Mouse (Mus musculus) hindbrain, embryonic 12.5 days (tissue): Measurements from ENCODE around the gene Creld2. TPM values are rescaled to one million over a fixed set of nuclear protein-coding genes. Genes with fewer than 3 reads are reported as not detected.

ENCODE experiments used
- ATAC-seq: fragments of 200-750 bp; cut with Nextera tagmentation; 2 replicates; pipeline ENCODE4 v1.8.0; 2017; ENCODE audit warnings: moderate TSS enrichment; ENCODE audit not compliant: low FRiP score
- H3K27ac ChIP-seq: fragments of 300-500 bp; sonication (generic); 2 replicates; pipeline ENCODE4 v1.5.1; 2016; ENCODE audit warnings: mild to moderate bottlenecking
- H3K27me3 ChIP-seq: fragments of 300-500 bp; sonication (generic); 2 replicates; pipeline ENCODE4 v1.6.1; 2016; ENCODE audit warnings: mild to moderate bottlenecking
- H3K36me3 ChIP-seq: fragments of 300-500 bp; sonication (generic); 2 replicates; pipeline ENCODE4 v1.6.1; 2016; ENCODE audit warnings: mild to moderate bottlenecking
- H3K4me1 ChIP-seq: fragments of 300-500 bp; sonication (generic); 2 replicates; pipeline ENCODE4 v1.6.1; 2016
- H3K4me2 ChIP-seq: fragments of 300-500 bp; sonication (generic); replicated peaks from 2 replicates; pipeline ENCODE4 v1.6.1; 2016; ENCODE audit warnings: mild to moderate bottlenecking
- H3K4me3 ChIP-seq: fragments of 300-500 bp; sonication (generic); 2 replicates; pipeline ENCODE4 v1.5.1; 2016; ENCODE audit warnings: mild to moderate bottlenecking
- H3K9ac ChIP-seq: fragments of 300-500 bp; sonication (generic); 2 replicates; pipeline ENCODE4 v1.6.1; 2016; ENCODE audit warnings: mild to moderate bottlenecking, moderate library complexity
- H3K9me3 ChIP-seq: fragments of 300-500 bp; sonication (generic); replicated peaks from 2 replicates; pipeline ENCODE4 v1.6.1; 2016; ENCODE audit warnings: mild to moderate bottlenecking
- WGBS: fragments of 180-500 bp; shearing (Covaris S2); methylation state at CpG from one replicate; pipeline ENCODE4 v1.1.7; 2016; 5-methylcytosine and 5-hydroxymethylcytosine counted together
- polyA plus RNA-seq: library from polyadenylated mRNA; unstranded; fragments of >200 nt; fragmentation: Nextera tagmentation; extraction: Ambion mirVana; gene quantifications from 2 replicates; pipeline ENCODE4 v1.2.1, GENCODE M21; 2016

Creld2 gene
- polyA plus RNA-seq, 1 experiment from 2014 or later: 74.8 TPM

DNA sequence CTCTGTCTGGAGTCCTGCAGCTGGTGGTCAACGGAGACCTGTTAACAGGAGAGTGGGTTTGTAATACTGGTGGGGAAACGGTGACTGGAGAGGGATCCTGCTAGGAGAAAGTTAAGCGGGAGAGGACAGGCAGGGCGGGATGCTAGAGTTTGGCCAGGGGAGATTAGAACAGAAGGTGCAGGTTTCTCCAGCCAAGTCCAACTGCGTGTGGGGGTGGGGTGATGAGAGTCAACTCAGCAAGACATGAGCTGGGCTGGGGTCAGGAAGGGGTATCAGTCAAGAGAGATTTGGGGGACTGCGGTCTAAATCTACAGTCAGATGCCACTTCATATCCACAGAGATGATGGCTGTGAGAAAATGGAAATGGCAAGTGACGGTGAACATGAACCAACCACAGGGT lies 25.5 kb downstream of the Creld2 start:
- no peak overlapping the region for H3K9ac ChIP-seq
- H3K9me3 ChIP-seq: no peaks in the 10 kb centered on the region
- H3K4me3 ChIP-seq: no peak overlapping the region
- H3K27me3 ChIP-seq: no peaks in the 10 kb centered on the region
- no peak for ATAC-seq
- no peaks in the 10 kb centered on the region for H3K36me3 ChIP-seq
- peaks cover under 1% of the 10 kb centered on the region for H3K4me1 ChIP-seq
- H3K27ac ChIP-seq: no peak overlapping the region
- WGBS: 89% methylated on average over 7 of the region's 7 CpGs
- no peak overlapping the region for H3K4me2 ChIP-seq

DNA sequence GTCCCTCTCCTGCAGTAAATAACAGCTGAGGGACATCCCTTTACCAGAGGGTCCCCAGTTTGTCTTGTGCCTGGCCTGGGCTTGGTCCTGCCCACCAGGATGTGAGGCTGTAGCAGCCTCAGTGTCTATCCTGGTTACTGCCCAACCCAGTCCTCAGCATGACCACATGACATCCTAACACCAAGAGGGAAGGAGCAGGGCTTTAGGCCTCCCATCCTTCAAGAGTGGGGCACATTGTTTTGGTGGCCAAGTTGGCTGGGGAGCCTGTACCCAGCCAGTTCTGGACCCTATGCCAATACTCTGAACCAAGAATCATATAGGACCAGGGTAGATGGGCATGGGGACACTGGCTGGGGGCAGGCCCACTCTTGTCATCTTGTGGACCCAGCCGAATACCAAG lies 29.2 kb downstream of the Creld2 start:
- Histone ChIP-seq H3K27ac (no peak overlapping the region), H3K4me1 (peaks cover 17% of the 10 kb centered on the region), H3K36me3 (no peaks in the 10 kb centered on the region), H3K27me3 (no peaks in the 10 kb centered on the region), H3K9ac (no peak overlapping the region), H3K4me2 (no peak overlapping the region), H3K9me3 (no peaks in the 10 kb centered on the region), H3K4me3 (no peak overlapping the region)
- ATAC-seq: no peak
- WGBS: 94% methylated on average over 1 of the region's 1 CpGs

DNA sequence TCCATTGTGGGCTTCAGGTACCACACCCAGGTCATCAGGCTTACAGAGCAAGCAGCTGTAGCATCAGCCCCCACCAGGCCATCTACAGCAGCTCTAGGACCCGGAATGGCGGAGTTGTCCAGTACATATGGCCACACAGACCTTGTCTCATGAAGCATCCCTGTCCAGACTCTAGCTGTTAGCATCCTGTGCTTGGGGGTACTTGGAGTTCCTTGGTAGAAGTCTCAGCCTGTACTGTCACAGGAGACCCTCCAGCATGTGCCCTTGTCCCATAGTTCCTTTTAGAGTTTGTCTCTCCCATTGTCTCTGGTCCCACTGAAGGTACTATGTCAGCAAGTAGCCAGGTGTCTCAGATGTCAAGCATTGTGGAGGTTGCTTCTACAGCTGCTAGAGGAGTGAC lies 30.2 kb downstream of the Creld2 start:
- Histone ChIP-seq H3K9ac (no peak overlapping the region), H3K9me3 (no peaks in the 10 kb centered on the region), H3K27ac (no peak overlapping the region), H3K4me1 (peaks cover 24% of the 10 kb centered on the region), H3K4me3 (no peak overlapping the region), H3K27me3 (no peaks in the 10 kb centered on the region), H3K36me3 (no peaks in the 10 kb centered on the region), H3K4me2 (no peak overlapping the region)
- no peak for ATAC-seq
- 93% methylated on average over 2 of the region's 2 CpGs for WGBS

DNA sequence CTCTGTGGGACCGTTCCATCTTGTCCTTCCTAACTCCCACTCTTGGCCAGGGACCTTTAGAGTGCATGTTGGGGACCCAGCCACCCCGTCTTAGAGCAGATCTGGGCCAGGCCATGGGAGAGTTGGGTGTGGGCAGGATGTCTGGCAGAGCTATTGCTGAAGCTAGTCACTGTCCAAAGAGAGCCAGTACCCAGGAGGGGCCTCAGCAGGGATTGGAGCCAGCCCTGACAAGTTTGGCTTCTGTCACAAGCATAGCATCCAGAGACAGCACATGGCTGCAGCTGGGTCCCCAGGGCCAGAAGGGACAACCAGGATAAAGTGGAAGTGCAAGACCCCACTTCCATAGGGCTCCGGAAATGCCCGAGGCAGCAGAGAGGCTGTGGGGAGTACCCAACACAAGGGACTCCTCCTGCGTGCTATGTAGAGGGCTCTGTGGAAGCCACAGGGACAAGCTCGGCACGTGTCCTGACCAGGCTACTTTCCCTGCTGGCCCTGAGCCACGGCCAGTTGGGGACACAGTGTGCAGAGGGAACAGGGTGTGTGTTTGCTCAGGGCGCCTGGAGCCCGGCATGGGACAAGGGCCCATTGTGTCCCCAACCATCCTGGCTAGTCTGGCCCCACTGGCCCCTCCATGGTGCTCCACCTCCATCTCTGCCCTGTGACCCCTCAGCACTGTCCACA lies 30.8 kb downstream of the Creld2 start:
- H3K4me3 ChIP-seq: no peak overlapping the region
- no peak overlapping the region for H3K9ac ChIP-seq
- no peak overlapping the region for H3K4me2 ChIP-seq
- ATAC-seq: no peak
- WGBS: 59% methylated on average over 10 of the region's 10 CpGs
- no peaks in the 10 kb centered on the region for H3K27me3 ChIP-seq
- no peaks in the 10 kb centered on the region for H3K36me3 ChIP-seq
- peaks cover 30% of the 10 kb centered on the region for H3K4me1 ChIP-seq
- H3K27ac ChIP-seq: no peak overlapping the region
- H3K9me3 ChIP-seq: no peaks in the 10 kb centered on the region

DNA sequence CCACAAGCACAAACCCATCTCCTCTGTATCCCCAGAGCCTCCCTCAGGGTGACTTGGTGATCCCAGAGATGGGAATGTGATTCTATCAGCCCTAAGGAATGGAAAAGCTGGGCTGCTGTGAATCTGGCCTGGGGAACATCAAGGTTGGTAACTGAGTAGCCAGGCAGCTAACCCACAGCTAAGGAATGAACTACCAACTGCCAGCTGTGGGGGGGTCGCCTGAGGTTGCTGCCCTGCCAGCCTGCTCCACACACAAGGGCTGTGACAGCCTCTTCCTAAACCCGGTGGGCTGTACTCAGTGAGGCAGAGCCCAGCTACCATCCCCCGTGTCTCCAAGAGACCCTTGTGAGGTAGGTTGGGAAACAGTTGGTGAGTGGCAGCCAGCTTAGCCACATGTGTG lies 31.6 kb downstream of the Creld2 start:
- no peak for ATAC-seq
- H3K4me1 ChIP-seq: peaks cover 34% of the 10 kb centered on the region
- H3K36me3 ChIP-seq: no peaks in the 10 kb centered on the region
- no peak overlapping the region for H3K9ac ChIP-seq
- no peak overlapping the region for H3K4me3 ChIP-seq
- WGBS: 59% methylated on average over 3 of the region's 3 CpGs
- no peak overlapping the region for H3K4me2 ChIP-seq
- no peak overlapping the region for H3K27ac ChIP-seq
- no peaks in the 10 kb centered on the region for H3K9me3 ChIP-seq
- H3K27me3 ChIP-seq: no peaks in the 10 kb centered on the region

DNA sequence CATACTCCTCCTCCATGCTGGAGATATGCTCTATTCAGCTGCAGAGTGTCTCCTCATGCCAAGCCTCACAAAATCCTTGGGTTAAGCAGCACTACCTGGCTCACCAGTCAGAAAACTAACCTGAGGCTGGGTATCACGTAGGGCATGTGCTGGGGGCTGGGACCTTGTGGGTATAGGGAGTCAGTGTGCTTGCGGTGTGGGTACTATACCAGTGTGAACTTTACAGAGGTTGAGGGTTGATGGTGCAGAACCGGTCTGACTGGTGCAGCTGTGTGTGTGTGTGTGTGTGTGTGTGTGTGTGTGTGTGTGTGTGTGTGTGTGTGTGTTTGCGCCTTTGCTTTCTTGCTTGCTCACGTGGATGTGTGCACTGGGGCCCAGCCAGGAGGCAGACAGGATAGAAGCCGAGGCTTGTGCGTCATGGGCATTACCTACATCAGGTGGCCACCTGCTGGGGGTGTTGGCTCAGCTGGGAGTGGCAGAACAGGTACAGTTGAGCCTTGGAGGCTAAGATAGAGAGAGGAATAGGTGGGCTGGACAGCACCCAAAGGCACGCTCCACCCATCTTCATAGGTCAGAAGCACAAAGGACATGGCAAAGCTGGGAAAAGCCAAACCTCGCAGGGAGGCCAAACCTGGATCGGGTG lies 32.2 kb downstream of the Creld2 start:
- Histone ChIP-seq H3K27me3 (no peaks in the 10 kb centered on the region), H3K9ac (peak overlapping the region; percentile 19; the same call in 1 of the 2 replicates), H3K27ac (no peak overlapping the region), H3K4me3 (no peak overlapping the region), H3K36me3 (no peaks in the 10 kb centered on the region), H3K4me1 (peaks cover 34% of the 10 kb centered on the region), H3K4me2 (no peak overlapping the region), H3K9me3 (no peaks in the 10 kb centered on the region)
- ATAC-seq: no peak
- 81% methylated on average over 10 of the region's 10 CpGs for whole genome bisulfite sequencing

DNA sequence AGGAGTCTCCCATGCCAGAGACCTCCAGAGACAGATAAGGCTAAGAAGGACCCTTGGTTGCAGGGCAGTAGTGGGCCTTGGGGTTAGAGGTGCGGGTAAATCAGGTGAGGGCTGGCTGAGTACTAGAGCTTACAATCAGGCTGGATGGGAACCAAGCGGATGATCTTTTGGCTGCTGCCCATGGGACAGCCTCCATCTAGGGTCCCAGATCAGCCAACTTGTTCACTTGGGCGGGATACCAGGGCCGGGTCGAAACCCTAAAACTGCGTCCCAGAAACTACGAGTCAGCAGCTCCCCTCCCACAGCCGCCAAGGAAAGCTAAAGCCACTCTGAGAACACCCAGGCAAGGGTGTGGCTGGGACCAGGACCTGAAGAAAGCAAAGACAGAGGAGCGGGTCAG lies 33.7 kb downstream of the Creld2 start:
- no peak overlapping the region for H3K27ac ChIP-seq
- no peak overlapping the region for H3K9ac ChIP-seq
- H3K4me3 ChIP-seq: no peak overlapping the region
- no peaks in the 10 kb centered on the region for H3K9me3 ChIP-seq
- no peak overlapping the region for H3K4me2 ChIP-seq
- no peaks in the 10 kb centered on the region for H3K27me3 ChIP-seq
- ATAC-seq: no peak
- H3K36me3 ChIP-seq: no peaks in the 10 kb centered on the region
- peaks cover 34% of the 10 kb centered on the region for H3K4me1 ChIP-seq
- 90% methylated on average over 9 of the region's 9 CpGs for WGBS

DNA sequence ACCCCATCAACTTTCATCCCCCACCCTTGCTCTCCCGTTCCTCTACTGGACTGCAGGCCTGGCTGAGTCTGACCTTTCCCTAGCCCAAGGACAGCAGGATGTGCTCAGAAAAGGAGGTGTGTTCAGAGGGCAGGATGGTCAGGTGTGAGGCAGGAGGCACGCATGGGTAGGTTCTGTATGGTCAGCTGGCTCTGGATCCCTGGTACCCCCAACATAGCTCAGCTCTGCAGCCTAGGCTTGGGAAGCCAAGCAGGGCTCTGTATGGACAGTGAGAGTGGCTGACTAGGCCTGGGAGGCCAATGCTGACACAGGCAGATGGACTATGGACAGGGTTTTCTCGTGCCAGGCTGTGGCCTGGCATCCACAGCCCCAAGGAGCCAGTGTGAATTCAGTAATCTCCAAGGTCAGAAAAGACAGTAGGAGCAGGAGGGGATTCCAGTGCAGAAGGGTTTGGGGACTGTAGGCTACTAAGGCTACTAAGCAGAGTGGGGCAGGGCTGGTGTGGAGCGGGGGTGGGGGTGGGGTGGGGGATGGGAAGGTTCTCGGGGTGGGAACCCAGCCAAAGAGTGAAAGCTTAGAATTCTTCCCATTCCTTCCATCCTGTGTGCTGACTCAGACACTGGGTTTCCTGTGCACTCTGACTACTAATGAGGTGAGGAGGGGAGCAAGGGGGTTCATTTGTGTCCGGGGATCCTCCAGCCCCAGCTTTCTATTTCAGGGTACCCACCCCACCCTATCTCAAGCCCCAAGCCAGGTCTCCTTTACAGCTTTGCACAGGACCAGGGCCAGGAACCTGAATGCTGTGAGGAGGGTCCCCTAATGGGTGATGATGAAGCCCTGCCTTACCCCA lies 34.9 kb downstream of the Creld2 start:
- no peak overlapping the region for H3K27ac ChIP-seq
- no peak overlapping the region for H3K4me3 ChIP-seq
- H3K4me2 ChIP-seq: peak overlapping the region; percentile 8; the same call in 1 of the 2 replicates
- no peak overlapping the region for H3K9ac ChIP-seq
- 0 out of 2 replicates have a peak, but pooled peaks have one; percentile 46 for ATAC-seq
- H3K4me1 ChIP-seq: peaks cover 34% of the 10 kb centered on the region
- no peaks in the 10 kb centered on the region for H3K9me3 ChIP-seq
- WGBS: 47% methylated on average over 6 of the region's 6 CpGs
- H3K27me3 ChIP-seq: no peaks in the 10 kb centered on the region
- H3K36me3 ChIP-seq: no peaks in the 10 kb centered on the region

DNA sequence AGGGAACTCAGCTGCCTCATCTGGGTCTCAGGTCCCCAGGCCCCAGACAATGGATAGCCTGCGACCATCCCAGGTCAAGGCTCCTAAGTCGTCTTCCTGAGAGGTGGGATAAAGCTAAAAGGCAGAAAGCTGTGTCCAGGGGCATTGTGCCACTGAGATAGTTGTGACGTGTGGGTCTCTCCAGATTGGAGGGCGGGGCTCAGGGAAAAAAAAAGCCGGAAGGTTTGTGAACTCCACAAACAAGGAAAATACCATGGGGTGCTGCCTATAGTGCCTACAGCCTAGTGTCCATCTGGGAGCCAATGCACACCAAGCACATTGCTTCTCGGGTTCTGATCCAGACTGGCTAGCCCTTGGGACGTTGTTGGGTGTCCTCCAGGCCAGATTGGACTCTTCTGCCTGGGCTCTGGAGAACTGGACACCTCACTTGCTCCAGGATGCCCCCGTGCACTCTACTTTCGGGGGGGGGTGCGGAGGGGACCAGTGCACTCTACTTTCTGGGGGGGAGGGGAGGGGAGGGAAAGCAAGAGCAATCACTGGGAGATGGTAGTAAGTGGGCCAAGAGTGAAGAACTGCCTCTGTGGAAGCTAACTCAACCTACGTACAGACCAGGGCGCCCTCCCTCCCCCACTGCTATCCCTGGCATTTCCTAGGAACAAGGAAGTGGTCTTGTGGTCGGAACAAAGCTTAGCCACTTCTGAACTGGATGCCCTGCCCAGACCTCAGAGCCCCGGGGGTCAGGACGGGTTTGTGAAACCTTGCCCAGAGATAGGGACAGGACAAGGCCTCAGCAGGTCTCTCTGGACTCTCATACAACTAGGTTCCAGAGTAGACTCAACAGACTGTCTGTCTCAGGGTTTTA lies 35.8 kb downstream of the Creld2 start:
- H3K4me2 ChIP-seq: peak overlapping the region; percentile 8; the same call in 1 of the 2 replicates
- H3K9me3 ChIP-seq: no peaks in the 10 kb centered on the region
- H3K4me1 ChIP-seq: peaks cover 32% of the 10 kb centered on the region
- no peak overlapping the region for H3K27ac ChIP-seq
- H3K4me3 ChIP-seq: no peak overlapping the region
- WGBS: 71% methylated on average over 15 of the region's 15 CpGs
- H3K36me3 ChIP-seq: no peaks in the 10 kb centered on the region
- H3K27me3 ChIP-seq: no peaks in the 10 kb centered on the region
- ATAC-seq: no peak
- no peak overlapping the region for H3K9ac ChIP-seq

DNA sequence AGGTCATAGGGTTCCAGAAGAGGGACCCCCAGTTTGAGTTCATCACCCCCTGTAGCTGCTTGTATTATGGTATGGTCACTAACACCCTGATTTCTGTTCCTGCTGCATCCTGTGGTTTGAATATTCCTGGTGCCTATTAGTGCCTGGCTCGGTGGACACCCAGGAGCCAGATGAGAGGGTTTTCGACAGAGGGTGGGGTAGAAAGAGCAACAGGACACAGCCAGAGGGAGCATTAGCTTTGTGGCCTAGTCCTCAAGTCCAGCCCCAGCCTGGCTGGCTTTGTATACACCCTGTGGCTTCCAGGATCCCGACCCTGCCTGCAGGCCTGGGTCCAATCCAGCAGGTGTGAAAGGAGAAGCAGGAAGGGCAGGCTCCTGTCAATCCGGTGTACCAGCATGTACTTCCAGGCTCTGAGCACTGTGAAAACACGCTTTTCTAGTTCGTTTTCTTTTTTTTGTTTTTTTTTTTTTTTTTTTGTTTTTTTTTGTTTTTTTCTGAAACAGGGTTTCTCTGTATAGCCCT lies 36.5 kb downstream of the Creld2 start:
- Histone ChIP-seq H3K4me1 (peaks cover 25% of the 10 kb centered on the region), H3K27me3 (no peaks in the 10 kb centered on the region), H3K9ac (no peak overlapping the region), H3K36me3 (no peaks in the 10 kb centered on the region), H3K27ac (no peak overlapping the region), H3K4me3 (no peak overlapping the region), H3K4me2 (no peak overlapping the region), H3K9me3 (no peaks in the 10 kb centered on the region)
- WGBS: 79% methylated on average over 6 of the region's 6 CpGs
- no peak for ATAC-seq

DNA sequence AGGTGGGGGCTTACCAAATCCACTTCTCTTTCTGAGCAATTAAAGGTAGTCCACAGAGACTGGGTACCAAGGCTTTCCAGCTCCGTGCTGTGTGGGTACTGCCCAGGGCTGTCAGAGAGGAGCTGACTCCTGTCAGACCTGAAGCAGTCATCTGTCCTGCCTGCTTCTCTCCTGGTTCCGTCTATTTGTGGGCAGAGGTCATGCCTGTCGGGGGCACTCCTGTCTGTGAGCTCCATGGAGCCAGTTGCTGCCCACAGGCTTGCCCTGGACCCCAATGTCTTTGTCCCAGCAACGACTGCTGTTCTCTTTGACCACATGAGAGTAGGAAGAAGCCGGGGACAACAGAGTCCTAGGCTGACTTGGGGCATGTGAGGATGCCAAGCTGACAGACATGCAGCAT lies 37.2 kb downstream of the Creld2 start:
- 84% methylated on average over 5 of the region's 5 CpGs for WGBS
- no peak overlapping the region for H3K9ac ChIP-seq
- no peaks in the 10 kb centered on the region for H3K27me3 ChIP-seq

More for the DNA sequence above, 37.2 kb downstream of the Creld2 start:
- Histone ChIP-seq H3K4me2 (no peak overlapping the region), H3K4me3 (no peak overlapping the region), H3K4me1 (peaks cover 24% of the 10 kb centered on the region), H3K36me3 (no peaks in the 10 kb centered on the region), H3K27ac (no peak overlapping the region), H3K9me3 (no peaks in the 10 kb centered on the region)
- ATAC-seq: no peak
